Mouse (Mus musculus): ENCODE data around the gene C8g. TPM values are rescaled to one million over a fixed set of nuclear protein-coding genes. Genes with fewer than 3 reads are reported as not detected.

C8g gene
- polyA plus RNA-seq, 1 experiment from 2014 or later: 6.3 TPM

- no peak for DNase-seq (ENCODE audit: extremely low spot score, low spot score)
- Histone ChIP-seq H3K4me1 (peaks cover 31% of the 10 kb centered on the region), H3K27me3 (ENCODE audit: poor library complexity, severe bottlenecking) (no peaks in the 10 kb centered on the region; the same call in 1 of the 2 replicates), H3K27ac (no peak overlapping the region; the same call in 1 of the 2 replicates), H3K9me3 (no peaks in the 10 kb centered on the region), H3K4me3 (no peak overlapping the region), H3K36me3 (replicated peaks) (no peaks in the 10 kb centered on the region)
- 78% methylated on average over 10 of the region's 10 CpGs for WGBS
Observed at GRCm38 (mm10) chr2:25468962-25469915, 32.3 kb downstream of the C8g start.

- Histone ChIP-seq H3K36me3 (replicated peaks) (no peaks in the 10 kb centered on the region), H3K4me1 (peaks cover 31% of the 10 kb centered on the region), H3K27me3 (ENCODE audit: poor library complexity, severe bottlenecking) (no peaks in the 10 kb centered on the region; the same call in 1 of the 2 replicates), H3K27ac (no peak overlapping the region), H3K9me3 (no peaks in the 10 kb centered on the region), H3K4me3 (no peak overlapping the region)
- 75% methylated on average over 14 of the region's 14 CpGs for WGBS
- DNase-seq (ENCODE audit: extremely low spot score, low spot score): no peak
Observed at GRCm38 (mm10) chr2:25467606-25468303, 33.8 kb downstream of the C8g start.

GRCm38 (mm10) chr2:25465816-25466635, 35.5 kb downstream of the C8g start:
- peak overlapping the region; percentile 56 for H3K27ac ChIP-seq
- DNase-seq (ENCODE audit: extremely low spot score, low spot score): no peak
- no peak overlapping the region for H3K4me3 ChIP-seq
- H3K9me3 ChIP-seq: no peaks in the 10 kb centered on the region
- 44% methylated on average over 10 of the region's 10 CpGs for WGBS
- H3K4me1 ChIP-seq: peaks cover 37% of the 10 kb centered on the region
- H3K36me3 ChIP-seq (replicated peaks): no peaks in the 10 kb centered on the region
- no peaks in the 10 kb centered on the region; the same call in 1 of the 2 replicates for H3K27me3 ChIP-seq (ENCODE audit: poor library complexity, severe bottlenecking)

- peak overlapping the region; percentile 56 for H3K27ac ChIP-seq
- no peak for DNase-seq (ENCODE audit: extremely low spot score, low spot score)
- no peaks in the 10 kb centered on the region for H3K9me3 ChIP-seq
- WGBS: 94% methylated on average over 2 of the region's 2 CpGs
- peaks cover 42% of the 10 kb centered on the region for H3K4me1 ChIP-seq
- no peaks in the 10 kb centered on the region for H3K36me3 ChIP-seq (replicated peaks)
- H3K27me3 ChIP-seq (ENCODE audit: poor library complexity, severe bottlenecking): no peaks in the 10 kb centered on the region; the same call in 1 of the 2 replicates
- no peak overlapping the region for H3K4me3 ChIP-seq
Observed at GRCm38 (mm10) chr2:25465256-25465655, 36.3 kb downstream of the C8g start.

- H3K4me3 ChIP-seq: no peak overlapping the region
- peaks cover 58% of the 10 kb centered on the region for H3K4me1 ChIP-seq
- no peak for DNase-seq (ENCODE audit: extremely low spot score, low spot score)
- peaks cover 6% of the 10 kb centered on the region for H3K36me3 ChIP-seq (replicated peaks)
- H3K27me3 ChIP-seq (ENCODE audit: poor library complexity, severe bottlenecking): no peaks in the 10 kb centered on the region
- H3K27ac ChIP-seq: no peak overlapping the region
- H3K9me3 ChIP-seq: no peaks in the 10 kb centered on the region
- WGBS: 84% methylated on average over 3 of the region's 3 CpGs
Observed at GRCm38 (mm10) chr2:25463630-25464029, 37.9 kb downstream of the C8g start.

- 28% methylated on average over 3 of the region's 3 CpGs for WGBS
- Histone ChIP-seq H3K4me3 (peak overlapping the region; percentile 83), H3K27ac (peak overlapping the region; percentile 91), H3K9me3 (no peaks in the 10 kb centered on the region), H3K4me1 (peaks cover 40% of the 10 kb centered on the region), H3K36me3 (replicated peaks) (peaks cover 6% of the 10 kb centered on the region), H3K27me3 (ENCODE audit: poor library complexity, severe bottlenecking) (no peaks in the 10 kb centered on the region)
- no peak for DNase-seq (ENCODE audit: extremely low spot score, low spot score)
Observed at GRCm38 (mm10) chr2:25461407-25461806, 40.1 kb downstream of the C8g start.

- WGBS: under 1% methylated on average over 48 of the region's 48 CpGs
Observed at GRCm38 (mm10) chr2:25460551-25461309, 40.8 kb downstream of the C8g start, which contains the start of gene Paxx. TSS of gene Paxx (minus strand) at chr2:25461094.

GRCm38 (mm10) chr2:25460135-25460534, 41.4 kb downstream of the C8g start:
- no peaks in the 10 kb centered on the region for H3K27me3 ChIP-seq (ENCODE audit: poor library complexity, severe bottlenecking)
- WGBS: 32% methylated on average over 5 of the region's 5 CpGs
- H3K36me3 ChIP-seq (replicated peaks): peaks cover 6% of the 10 kb centered on the region
- H3K9me3 ChIP-seq: no peaks in the 10 kb centered on the region
- peaks cover 28% of the 10 kb centered on the region for H3K4me1 ChIP-seq
- H3K27ac ChIP-seq: peak overlapping the region; percentile 91
- H3K4me3 ChIP-seq: peak overlapping the region; percentile 83
- no peak for DNase-seq (ENCODE audit: extremely low spot score, low spot score)

More at GRCm38 (mm10) chr2:25460551-25461309, 40.8 kb downstream of the C8g start, which contains the start of gene Paxx:
- peaks cover 34% of the 10 kb centered on the region for H3K4me1 ChIP-seq
- no peaks in the 10 kb centered on the region for H3K9me3 ChIP-seq
- DNase-seq (ENCODE audit: extremely low spot score, low spot score): peak; percentile 88
- H3K36me3 ChIP-seq (replicated peaks): peaks cover 6% of the 10 kb centered on the region
- H3K27me3 ChIP-seq (ENCODE audit: poor library complexity, severe bottlenecking): no peaks in the 10 kb centered on the region
- H3K4me3 ChIP-seq: peak within 1 kb of the TSS; percentile 83
- peak within 1 kb of the TSS; percentile 91 for H3K27ac ChIP-seq

GRCm38 (mm10) chr2:25458911-25459310, 42.6 kb downstream of the C8g start:
- H3K27ac ChIP-seq: no peak overlapping the region
- no peak overlapping the region for H3K4me3 ChIP-seq
- peaks cover 6% of the 10 kb centered on the region for H3K36me3 ChIP-seq (replicated peaks)
- peaks cover 27% of the 10 kb centered on the region for H3K4me1 ChIP-seq
- H3K27me3 ChIP-seq (ENCODE audit: poor library complexity, severe bottlenecking): no peaks in the 10 kb centered on the region
- H3K9me3 ChIP-seq: no peaks in the 10 kb centered on the region
- WGBS: 81% methylated on average over 5 of the region's 5 CpGs
- DNase-seq (ENCODE audit: extremely low spot score, low spot score): no peak

- WGBS: 86% methylated on average over 9 of the region's 9 CpGs
Observed at GRCm38 (mm10) chr2:25457022-25457896, 44.3 kb downstream of the C8g start.

More at GRCm38 (mm10) chr2:25457022-25457896, 44.3 kb downstream of the C8g start:
- Histone ChIP-seq H3K36me3 (replicated peaks) (peaks cover 6% of the 10 kb centered on the region), H3K4me1 (peaks cover 27% of the 10 kb centered on the region), H3K9me3 (no peaks in the 10 kb centered on the region), H3K4me3 (no peak overlapping the region), H3K27me3 (ENCODE audit: poor library complexity, severe bottlenecking) (no peaks in the 10 kb centered on the region), H3K27ac (no peak overlapping the region)
- no peak for DNase-seq (ENCODE audit: extremely low spot score, low spot score)
